Mouse (Mus musculus) adrenal gland, adult 2 months (tissue): ENCODE measurements around the gene Nr1h2. TPM values are rescaled to one million over a fixed set of nuclear protein-coding genes. Genes with fewer than 3 reads are reported as not detected.
A peak's percentile ranks its signal among the peaks of the same experiment; 100 is the strongest.

ENCODE experiments used
- DNase-seq: peaks from one replicate; pipeline ENCODE4 v3.0.0; 2021
- polyA plus RNA-seq: library from polyadenylated mRNA; depleted of rRNA; stranded (reverse); fragments of >200 nt; gene quantifications from 2 replicates; pipeline ENCODE4 v1.2.3, GENCODE M21; 2012
- total RNA-seq, 2 experiments: library from RNA; stranded (reverse); gene quantifications; 2 replicates each; pipeline ENCODE4 v1.2.3; 2021

The Nr1h2 gene
- total and polyA plus RNA-seq, 3 experiments: 106 to 306 (median 125) TPM

DNA sequence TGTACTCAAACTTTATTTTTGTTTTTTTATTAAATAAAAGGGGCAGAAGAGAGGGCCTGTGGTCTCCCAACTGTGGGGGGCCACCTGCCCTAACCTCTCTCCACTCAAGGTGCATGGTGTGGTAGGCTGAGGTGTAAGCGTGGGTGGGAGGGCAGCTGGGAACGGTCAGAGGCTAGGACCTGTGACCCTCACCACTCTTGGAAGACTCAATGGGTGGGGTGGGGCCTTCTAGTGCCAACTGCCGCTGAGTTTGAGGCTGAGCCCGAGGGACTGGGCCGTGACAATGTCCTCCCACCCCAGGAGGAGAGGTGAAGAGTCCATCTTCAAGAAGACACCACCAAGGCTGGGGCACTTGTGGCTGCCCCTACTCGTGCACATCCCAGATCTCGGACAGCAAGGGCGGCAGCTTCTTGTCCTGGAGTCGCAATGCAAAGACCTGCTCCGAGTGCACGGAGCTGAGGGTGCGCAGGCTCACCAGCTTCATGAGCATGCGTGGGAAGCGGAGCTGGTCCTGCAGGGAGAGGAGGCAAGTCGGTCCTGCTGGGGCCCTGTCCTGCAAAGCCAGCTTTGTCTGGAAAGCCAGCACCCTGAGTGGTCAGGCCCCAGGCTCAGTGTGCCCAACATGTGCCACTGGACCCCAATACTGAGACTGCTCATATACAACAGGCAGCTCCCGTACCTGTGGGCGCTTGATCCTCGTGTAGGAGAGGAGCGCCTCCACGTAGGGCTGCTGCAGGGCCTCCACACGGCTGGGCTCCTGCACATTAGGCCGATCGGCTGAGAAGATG, 3.9 kb downstream of the Nr1h2 start:
- no peak for DNase-seq

DNA sequence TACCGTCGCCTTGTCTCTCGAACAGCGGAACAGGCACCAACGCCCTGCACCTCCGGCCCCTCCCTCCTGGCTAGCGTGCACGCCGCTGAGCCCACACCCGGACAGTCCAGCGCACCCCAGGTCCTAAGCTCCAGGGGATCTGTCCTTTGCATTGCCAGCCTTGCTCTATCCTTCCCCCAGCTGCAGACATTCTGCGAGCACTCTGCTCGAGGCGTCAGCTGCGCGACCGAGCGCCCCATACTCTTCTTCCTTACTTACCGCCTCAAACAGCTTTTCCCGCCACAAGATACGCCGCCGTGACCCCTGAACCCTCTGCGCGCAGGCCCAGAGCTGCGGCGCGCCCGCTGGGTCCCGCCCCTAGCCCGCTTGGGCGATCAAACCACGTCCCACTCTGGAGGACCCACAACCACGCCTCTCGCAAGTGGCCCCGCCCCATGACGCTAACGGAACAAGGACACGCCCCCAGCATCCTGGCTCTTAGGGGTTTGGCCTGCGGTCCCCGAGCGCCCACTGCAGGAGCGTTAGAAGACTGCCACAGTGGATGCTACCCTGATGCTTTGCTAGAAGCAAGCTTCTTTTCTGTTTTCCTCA, 5.2 kb downstream of the Nr1h2 start, which contains the start of gene Pold1:
Gene Pold1 (minus strand): TSS at position 353 of the 591 bp plus-strand sequence.
- peak; percentile 100 for DNase-seq

DNA sequence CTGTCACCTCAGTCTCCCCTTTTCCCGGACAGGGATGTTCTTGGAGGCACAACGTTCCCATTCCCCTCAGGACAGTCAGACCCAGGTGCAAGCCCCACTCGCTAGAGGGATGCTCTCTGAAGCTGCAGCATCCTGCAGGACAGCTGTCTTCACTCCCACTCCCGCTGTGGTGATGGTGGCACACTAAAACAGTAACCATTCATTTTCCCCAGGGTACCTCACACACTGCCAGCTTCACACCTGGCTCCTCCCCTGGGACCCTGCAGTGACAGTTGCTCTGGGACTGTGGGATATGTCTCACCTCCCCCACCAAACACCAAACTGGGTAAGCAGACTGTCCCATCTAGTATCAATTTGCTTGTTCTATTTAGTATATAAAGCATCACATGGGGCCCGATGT, 6.0 kb downstream of the Nr1h2 start:
- DNase-seq: no peak

DNA sequence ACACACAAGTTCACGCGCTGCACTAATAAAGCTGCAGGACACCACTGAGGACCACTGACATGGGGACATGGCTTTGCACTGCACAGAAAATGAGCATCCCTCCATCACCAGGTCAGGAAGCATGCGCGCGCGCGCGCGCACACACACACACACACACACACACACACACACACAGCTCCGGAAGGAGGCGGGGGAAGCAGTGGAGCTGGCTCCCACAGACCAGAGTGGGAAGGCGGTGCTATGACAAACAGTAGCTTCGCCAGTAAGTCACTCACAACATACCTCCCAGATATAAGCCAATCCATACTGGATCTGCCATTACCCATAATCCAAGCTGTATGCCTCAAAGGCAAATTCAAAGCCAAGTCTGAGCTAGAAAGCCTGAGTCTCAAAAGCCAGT, 6.7 kb downstream of the Nr1h2 start:
- DNase-seq: no peak

DNA sequence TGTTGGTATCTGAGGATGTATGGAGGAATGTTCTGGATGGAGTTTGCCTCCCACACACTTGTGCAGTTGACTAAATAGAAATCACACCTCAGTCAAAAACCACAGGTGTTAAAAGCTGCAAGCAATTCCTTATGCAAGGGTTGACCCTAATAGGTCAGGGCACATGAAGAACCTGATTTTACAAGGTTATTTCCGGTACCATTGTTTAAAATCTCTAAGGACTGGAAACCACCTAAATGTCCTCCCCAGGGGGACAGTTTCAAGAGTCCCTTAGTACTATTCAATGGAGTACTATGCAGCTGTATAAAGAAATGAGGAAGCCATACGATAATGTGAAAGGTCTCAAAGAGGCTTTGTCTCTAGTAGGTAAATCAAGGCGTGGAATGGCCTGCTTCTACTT, 7.5 kb downstream of the Nr1h2 start:
- no peak for DNase-seq

DNA sequence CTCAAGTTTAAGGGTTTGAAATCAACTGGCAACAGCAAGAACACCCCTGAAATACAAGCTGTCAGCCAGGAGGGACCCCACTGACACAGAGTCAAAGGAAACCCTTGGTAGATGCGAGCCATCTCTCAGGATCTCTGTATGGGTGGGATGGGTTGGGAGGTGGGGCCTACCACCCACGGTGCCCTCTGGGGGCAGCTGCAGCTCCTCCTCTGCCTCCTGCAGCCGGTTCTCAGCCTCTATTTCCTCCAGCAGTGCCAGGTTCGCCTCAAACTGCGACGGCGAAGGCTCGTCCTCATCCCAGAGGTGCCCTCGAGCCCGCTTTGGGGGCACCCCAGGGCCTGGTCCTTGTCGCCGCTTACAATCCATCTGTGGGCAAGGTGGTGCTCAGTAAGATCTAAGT, 10.7 kb downstream of the Nr1h2 start:
- DNase-seq: no peak

DNA sequence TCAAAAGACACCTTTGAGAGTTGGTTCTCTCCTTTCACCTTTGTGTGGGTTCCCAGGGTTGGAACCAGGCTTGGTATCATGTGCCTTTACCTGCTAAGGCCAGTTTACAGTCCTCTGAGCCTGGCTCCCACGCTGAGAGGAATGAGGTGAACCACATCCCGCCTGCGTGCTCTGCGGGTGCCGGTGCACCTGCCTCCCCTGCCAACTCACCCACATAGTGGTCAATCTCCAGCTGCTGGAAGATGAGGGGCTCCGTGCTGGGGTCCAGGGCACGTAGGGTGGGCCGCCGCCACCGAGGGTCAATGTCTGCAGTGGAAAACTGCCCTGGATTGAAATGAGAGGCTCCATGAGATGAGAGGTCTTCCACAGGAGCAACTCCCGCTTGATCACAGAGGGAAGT, 11.2 kb downstream of the Nr1h2 start:
- no peak for DNase-seq

DNA sequence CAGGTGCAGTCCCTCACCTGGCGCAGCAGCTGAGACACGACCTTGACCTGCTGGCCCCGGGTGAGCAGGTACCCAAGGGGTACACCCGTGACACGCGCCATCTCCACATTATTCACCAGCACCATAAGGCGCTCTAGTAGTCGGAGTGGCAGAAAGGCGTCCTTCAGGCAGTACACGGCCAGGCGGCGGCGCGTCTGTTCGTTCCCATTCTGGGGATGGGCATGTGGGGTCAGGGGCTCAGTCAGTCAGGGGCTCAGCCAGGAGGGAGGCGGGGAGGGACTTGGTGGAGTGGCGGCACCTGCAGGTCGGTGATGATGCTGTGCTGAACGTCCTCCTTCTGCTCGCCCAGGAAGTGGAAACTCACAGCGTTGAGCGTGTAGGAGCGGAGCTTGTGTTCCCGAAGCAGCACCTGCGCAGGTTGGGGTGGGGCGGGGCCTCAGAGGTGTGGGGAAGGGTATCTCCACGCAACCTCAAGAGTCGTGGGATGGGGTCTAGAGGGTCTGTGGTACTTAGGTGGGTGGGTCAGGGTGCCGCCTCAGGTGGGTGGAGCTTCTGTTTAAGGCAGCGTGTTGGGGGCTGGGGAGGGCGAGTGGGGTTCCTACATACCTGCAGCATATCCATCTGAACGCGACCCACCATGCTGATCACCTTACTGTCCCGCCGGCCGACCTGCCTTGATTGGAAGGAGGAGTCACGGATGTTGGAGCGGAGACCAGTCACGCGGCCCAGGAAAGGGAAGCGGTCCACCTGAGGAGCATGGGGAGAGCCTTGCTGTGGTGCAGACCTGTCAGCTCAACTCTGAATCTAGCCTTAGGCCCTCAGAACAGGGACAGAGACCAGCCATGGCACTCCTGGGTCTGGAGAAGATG, 14.8 kb downstream of the Nr1h2 start:
- no peak for DNase-seq

DNA sequence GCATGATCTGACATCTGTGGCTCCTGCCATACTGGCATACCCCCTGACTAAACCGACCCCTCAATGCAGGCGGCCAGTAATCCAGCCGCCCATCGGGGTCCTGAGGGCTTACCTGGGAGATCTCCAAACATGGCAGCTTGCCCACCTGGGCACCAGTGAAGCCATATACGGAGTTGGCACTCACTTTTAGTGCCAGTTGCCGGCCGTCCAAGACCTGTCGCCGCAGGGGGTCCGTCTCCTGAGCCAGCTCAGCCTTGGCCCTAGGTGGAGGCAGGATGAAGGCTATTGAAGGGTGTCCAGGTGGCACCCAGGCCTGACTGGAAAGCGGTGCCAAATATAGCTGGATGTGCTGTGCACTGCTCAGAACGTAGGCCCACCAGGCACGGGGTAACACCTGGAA, 16.3 kb downstream of the Nr1h2 start:
- no peak for DNase-seq

DNA sequence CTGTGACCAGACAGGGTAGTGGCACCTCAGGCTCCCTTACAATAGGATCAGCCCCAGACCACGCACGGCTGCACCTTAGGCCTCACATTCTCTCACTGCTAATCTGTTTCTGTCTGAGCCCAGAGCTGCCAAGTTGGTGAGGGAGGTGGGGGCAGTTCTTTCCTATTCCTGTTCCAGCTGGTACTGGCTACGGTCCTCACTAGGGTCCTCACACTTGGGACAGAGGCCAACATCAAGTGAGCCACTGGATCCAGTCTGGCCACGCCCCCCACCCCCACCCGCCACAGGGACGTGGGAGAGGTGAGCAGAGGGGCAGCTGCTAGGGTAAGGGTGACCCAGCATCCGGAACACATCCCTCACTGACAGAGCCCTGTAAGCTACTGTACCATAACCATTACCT, 16.7 kb downstream of the Nr1h2 start:
- no peak for DNase-seq

DNA sequence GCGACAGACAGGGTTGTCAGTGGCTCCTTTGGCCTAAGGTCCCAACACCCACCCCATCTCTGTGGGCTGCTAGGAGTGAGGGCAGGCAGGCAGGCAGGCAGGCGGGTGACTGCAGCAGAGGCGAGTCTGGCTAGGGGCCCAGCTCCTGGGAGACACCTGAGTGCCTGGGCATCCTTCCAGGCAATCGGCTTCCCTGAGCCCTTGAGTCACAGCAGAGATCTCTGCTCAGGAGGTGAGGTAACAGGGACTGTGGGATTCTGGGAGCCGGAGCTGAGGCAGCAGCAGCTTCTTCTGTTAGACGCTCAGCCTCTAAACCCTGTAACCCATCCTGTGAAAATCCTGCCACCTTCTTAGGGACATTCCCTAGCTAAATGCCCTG, 17.2 kb downstream of the Nr1h2 start:
- no peak for DNase-seq

DNA sequence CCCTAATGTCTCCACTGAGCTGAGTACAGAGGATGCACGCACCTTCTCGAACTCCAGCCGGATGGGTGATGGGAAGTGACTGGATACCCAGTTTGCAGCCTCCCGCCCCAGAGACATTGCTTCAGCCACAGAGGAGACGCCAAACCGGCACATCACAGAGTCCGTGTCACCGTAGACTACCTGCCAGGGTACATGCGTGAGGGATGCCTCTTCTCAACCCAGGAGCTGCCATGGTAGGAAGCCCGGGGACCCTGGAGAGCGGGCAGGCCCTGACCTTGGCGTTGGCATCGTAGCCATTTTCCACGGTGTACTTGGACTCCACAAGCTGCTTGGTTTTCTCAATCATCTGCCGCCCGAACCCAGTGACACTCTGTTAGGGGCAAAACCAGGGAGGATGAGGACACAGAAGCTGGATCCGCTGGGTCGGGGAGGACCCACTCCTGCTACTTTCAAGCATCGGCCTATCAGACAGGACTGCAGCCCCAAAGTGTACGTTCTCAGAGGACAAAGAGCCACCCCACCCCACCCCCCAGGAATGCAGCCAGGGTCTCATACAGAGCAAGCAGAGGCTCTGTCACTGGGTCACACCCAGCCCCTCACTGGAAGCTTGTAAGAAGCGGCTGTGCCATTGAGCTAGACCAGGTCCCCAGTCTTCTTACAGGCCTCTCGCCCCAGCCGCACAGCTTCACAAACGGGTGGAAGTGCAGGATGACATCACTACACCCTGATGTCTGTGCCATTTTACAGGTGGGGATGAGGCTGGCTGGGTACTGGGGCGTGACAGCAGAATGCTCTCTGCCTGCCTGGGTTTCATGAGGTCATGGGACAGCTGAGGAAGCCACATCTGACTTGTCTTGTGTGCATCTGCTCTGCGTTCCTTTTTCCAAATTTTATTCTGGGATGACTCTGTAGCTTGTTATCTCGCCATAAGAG, 17.8 kb downstream of the Nr1h2 start:
- no peak for DNase-seq

DNA sequence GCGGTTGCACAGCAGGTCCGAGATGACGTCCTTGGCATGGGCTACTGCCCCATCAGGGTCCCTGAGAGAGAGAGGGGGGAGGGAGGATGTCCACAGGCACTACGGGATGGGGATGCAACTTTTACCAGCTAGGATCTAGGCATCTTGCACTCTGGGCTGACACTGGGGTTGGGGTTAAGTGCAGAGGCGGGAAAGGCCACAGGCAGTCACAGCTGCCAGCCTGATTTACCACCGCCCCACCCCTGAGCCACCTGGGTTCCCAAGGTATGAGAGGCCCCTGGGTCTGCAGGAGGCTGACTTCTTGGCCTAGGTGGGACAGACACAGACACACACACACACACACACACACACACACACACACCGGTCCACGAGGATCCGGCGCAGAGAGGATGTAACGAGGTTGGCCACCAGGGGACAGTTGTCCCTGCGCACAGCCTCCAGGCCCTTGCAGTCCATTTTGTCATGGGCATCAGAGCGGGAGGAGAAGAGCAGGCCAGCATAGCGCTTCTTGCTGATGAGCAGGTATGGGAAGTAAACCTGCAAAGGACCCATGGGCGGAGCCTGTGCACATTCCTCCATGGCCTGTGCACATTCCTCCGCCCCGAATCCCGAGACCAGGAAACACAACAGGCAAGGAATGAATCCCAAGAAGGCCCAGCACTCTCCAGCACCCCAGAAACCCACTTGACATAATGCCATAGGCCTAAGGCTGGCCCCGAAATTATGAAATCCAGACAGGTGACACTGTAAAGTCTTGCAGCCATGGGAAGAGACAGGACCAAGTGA, 18.9 kb downstream of the Nr1h2 start:
- no peak for DNase-seq

DNA sequence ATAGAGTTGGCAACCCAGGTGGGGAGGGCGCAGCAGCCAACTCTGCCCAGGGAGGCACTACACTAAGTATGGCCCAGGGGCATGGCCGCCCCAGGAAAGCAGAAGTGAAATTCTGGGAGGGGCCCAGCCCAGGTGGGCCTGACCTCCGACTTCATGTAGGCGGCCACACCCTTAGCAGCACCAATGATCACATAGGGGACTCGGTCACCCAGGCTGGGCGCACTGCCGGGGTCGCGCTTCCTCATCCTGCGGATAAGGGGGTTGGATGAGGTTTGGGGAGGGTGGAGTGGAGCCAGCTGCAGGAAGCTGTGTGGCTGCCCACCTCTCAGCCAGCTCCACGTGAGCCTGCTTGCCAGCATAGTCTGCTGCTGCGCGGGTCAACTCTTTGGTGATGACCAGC, 19.5 kb downstream of the Nr1h2 start:
- DNase-seq: no peak

DNA sequence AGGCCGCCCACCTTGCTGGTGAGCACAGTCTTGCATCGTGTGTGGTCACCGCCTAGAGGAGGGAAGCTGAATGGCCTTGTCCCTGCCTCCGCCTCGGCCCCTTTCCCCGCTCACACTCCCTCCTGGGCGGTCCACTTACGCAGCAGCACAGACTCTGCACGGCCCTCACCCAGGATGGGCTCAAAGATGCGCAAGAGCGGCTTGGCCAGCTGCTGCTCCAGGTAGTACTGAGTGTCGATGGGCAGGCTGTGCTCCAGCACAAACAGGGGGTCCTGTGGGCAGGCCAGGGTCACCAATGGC, 20.1 kb downstream of the Nr1h2 start:
- no peak for DNase-seq

DNA sequence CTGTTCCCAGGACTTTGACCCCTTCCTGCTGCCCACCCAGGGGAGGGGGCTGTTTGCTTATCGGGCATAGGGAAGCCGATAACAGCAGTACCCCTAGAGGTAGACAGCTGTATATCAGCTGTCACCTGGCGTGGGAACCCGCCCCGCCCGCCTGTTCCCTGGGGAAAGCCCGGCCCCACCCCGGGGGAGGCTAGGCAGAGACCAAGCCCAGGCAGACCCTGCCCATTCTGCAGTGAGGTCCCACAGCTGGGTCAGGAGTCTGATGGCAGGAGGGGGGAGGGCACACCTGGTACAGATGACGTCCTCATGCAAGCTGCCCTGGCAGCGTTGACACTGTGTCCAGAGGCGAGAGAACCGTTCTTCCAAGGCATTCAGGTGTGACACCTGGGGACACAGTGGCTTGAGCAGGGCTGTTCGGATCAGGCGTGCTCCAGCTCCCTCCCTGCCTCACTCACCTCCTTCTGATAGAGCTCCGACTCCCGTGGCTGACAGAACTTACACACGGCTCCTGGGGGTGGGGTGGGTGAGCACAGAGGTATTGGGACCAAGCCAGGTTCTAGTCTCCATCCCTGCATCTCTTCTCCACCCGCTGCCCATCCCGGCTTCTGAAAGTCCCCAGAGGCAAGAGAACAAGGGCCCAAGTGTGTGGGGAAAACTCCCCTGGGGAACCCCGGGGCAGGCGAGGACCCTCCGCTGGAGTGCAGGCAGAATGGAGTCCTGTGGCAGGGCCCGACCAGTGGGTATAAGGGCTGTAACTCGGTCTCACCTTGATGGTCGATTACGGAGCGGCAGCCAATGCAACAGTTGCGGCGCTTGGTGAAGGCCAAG, 20.6 kb downstream of the Nr1h2 start:
- no peak for DNase-seq

DNA sequence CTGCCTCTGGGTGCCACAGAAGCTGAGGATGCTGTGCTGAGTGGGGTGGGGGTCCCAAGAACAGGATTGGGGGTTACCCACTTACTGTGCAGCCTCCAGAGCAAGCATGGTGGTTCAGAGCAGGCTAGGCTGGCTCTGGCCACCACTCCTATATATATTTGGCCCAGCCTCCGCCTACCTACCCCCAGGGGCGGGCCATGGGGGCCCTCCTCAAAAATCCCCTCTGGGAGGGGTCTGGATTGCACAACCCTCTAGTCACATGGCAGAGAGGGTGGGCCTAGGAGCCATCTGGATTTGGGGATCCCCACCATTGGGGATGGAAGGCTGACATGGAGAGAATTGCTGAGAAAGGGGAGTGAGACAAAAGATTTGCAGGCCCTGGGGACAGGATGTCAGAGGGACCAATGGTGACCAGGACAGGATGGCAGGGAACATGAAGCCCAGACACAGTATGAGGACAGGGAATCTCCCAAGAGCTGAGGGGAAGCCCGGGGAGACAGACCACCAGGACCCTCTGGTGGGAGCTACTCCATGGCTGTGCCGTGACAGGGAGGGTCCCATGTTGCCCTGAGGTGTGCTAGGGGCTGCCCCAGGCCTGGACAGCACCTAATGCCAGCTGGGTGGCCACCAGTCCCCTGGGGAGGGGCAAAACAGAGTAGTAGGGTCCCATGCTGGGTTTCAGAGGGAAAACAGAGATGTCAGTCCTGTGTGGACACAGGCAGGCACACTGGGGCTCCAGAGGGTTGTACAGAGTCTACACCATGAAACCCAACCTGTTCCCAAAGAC, 21.6 kb downstream of the Nr1h2 start, which contains the start of gene Spib:
Gene Spib (minus strand): TSS at position 126 of the 787 bp plus-strand sequence.
- no peak for DNase-seq

DNA sequence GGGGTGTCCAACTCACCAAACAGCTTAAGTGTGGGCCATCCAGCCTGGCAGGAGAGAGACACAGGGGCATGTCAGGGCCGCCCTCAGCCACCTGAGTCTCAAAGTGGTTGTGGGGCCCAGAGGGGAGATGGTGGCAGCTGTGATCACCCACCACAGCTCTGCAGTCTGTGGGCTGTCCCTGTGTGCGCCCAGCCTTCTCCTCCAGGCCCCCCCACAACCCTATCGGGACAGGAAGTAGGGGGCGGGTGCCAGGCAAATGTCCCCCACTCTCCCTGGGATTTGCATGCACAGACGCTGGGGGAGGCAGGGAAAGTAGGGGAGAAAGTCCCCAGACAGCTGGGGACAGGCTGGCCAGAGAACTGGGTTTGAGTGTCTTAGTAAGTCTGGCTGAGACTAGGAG, 22.5 kb downstream of the Nr1h2 start:
- DNase-seq: no peak

DNA sequence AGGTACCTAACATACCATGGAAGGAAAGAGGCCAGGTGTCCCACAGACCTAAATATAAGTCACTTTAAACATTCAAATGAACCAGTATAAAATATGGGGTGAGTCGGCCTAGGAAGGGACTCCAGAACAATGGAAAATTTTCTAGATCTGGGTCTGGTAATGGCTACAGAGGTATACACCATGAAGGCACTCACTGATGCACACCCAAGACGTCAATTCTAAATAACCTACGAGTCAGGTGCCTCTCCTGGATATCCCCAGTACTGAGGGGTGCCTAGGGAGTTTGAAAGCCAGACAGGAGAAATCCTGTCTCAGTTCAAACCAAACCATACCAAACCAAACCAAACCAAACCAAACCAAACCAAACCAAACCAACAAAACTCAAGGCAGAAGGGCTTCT, 23.2 kb downstream of the Nr1h2 start:
- DNase-seq: no peak
